Mouse (Mus musculus): Measurements from ENCODE around the gene Abhd16a.

- TF ChIP-seq CTCF (IDR thresholded peaks at IDR 0.05; ENCODE audit: borderline replicate concordance, insufficient read depth, low read length) (no peak), POLR2A (IDR thresholded peaks at IDR 0.05; ENCODE audit: low read depth, low read length) (no peak)
These were observed 27.8 kb upstream of the Abhd16a start for GRCm38 (mm10) chr17:35061299-35061698.

Data from embryonic fibroblast, embryonic 13.5 days (primary cell).